Mouse (Mus musculus): ENCODE results near the gene Npnt.

DNA sequence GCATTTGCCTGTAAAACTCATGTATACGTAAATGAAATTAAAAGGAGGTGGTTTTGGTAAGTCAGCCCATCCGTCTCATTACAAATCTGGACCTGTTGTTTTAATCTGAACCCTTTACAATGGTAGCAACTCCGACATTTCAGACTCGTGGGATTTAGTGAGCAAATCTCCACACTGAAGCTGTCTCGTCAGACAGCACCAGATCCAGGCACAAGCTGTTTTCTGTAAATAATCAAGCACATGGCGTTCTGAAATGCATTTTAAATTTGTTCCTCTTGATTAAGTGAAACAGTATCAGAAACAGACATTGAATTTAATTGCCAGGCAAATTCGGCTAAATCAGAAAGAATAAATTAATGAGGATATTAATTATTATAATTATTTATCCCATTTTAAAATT lies 100.4 kb downstream of the Npnt start:
- TF ChIP-seq CTCF (IDR thresholded peaks at IDR 0.05; ENCODE audit: low read depth) (no peak), EP300 (IDR thresholded peaks at IDR 0.05; ENCODE audit: low read depth) (no peak)

Measured in liver, embryonic 14.5 days (tissue).